Mouse (Mus musculus): ENCODE results near the gene Nptn. TPM values are rescaled to one million over a fixed set of nuclear protein-coding genes. Genes with fewer than 3 reads are reported as not detected.

Nptn gene
- 1,000 to 10,000 TPM in 1 of 2 experiments, 100 to 1,000 TPM in 1; 963 to 1,027 TPM for total RNA-seq (2021)

DNA sequence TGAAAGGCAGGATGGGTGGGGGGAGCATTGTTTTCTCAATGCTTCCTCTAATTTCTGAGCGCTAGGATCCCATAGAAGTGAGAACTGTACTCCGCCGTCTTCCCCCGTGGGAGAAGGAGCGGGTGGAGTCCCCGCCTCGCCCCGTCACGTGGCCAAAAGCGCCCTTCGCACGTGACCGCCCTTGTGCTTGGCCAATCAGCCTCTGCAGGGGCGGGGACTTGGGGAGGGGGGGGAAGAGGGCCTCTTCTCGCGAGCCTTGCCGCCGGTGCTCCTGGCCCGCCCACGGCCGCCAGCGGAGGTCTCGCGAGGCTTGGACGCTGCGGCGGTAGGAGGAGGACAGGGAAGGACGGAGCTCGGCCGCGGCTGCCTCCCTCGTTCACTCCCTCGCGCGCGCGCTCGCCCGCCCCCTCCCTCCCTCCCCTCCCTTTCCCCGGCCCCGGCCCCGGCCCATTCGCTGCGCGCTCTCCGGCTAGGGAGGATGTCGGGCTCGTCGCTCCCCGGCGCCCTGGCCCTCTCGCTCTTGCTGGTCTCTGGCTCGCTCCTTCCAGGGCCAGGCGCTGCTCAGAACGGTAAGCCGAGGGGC lies at the start of gene Nptn:
Gene Nptn (plus strand): TSS at position 283 of the 583 bp plus-strand sequence.
- intact Hi-C loops (cut with DNase I), result loop anchor here (1.0 to 10.0 kb wide), 3 partner anchors 27 to 293 kb away; partner anchors contain the start of gene Cd276
- peak; percentile 96 to 97 for DNase-seq (ENCODE audit: low spot score in 2 of 2)

DNA sequence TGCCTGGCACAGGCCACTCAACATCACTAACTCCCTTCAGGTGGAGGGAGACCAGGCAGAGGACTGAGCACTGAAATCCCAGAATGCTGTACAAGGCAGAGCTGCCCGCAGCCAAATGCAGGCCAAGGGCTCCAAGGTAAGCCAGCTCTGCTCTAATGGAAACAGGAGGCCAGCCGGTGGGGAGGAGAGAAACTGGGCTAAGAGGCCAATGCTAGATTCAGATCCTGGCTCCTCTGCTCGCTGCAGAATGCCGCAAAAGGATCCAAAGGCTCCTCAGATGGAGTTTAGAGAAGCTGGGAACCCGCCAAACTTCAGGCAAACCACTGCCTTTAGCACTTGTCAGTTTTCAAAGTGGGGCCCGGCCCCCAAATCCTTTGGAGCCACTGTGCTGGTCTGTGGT lies 48.7 kb upstream of the Nptn start:
- no peak for DNase-seq (ENCODE audit: low spot score in 2 of 2)
- intact Hi-C loops (cut with DNase I), result no loop called here

DNA sequence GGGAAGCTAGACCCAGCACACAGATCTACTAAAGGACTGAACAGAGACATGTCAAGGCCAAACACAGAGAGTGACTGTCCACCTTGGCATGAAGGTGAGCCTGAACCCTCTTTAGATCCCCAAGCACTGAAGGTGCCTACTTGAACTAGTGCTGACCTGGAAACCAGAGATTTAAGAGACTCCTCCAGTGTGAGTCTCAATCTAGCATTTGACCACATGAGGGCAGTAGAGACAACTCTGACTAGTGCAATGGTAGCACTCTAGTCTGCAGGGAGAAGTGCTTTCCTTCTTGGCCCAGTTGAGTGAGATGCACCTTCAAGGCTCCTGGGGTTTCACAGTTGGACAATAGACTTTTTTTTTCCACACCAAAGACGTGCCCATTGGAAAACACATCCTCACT lies 47.3 kb upstream of the Nptn start:
- DNase-seq (ENCODE audit: low spot score in 2 of 2), result peak in 1 of 2 experiments; percentile 46
- intact Hi-C loops (cut with DNase I), result loop anchor here (1.0 to 5.0 kb wide), 2 partner anchors 204 to 338 kb away; no protein-coding TSS in a partner anchor

DNA sequence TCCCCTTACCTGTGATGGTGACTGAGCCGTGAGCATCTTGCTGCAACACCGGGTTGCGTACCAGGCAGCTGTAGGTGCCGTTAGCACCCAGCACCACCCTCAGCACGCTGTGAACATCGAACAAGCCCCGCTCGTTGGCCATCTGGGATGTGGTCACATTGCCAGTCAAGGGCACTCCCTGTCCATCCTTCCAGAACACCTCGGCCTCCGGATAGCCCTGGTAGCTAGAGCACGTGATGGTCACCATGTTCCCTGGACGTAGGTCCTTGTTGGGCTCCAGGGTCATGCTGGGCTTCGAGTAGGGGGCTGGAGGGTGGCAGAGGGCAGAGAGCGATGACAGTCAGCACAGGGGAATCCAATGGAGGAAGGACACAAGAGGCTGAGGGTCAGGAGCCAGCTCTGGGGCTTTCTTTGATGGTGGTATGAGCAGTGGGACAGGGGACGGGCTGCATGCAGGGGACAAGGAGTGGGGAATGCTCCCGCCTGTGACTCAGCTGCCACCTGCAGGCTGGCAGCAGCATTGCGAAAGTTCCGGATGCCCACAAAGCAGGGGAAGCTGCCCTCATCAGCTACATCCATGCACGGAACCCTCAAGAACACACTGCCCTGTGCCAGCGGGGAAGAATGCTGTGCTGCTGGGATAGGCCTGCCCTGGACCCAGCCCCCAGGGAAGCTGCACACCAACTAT lies 46.4 kb upstream of the Nptn start:
- DNase-seq (ENCODE audit: low spot score in 2 of 2), result no peak
- intact Hi-C loops (cut with DNase I), result loop anchor here (1.0 to 5.0 kb wide), 2 partner anchors 205 to 337 kb away; no protein-coding TSS in a partner anchor

DNA sequence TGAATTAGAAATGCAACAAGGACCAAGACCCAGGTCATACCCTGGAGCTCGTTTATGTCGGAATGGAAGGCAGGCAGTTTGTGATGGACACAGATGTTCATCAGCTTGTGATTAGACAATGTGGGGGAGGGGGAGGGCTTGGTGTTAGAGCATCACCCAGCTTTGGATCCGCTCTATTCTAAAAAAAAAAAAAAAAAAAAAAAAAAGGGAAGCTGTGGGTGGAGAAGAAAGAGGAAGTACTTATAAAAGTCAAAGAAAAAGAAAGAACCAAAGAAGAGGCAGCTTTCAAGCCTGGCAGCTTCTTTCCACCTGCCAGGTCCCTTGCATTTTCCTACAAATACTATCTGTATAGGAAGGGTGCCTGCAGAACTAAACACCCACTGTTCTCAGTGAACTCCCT lies 44.3 kb upstream of the Nptn start:
- intact Hi-C loops (cut with DNase I), result loop anchor here (5.0 kb wide), 1 partner anchor 335 kb away; no protein-coding TSS in a partner anchor
- DNase-seq (ENCODE audit: low spot score in 2 of 2), result no peak

DNA sequence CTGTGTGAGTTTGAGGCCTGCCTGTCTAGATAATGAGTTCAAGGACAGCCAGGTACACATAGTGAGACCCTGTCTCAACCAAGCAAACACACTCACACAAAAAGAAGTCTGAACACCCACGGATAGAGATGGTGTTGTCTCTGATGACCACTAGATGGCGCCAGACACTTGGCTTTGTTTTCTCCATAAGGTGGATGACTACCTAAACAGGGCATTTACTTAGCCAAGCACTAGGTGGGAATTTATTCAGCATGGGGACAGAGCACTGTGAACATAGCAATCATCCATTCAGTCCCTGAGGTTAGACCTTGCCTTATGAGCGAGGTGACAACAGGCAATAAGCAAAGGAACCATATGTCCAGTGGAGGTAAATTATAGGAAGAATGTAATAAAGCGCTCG lies 42.2 kb upstream of the Nptn start:
- intact Hi-C loops (cut with DNase I), result loop anchor here (2.0 to 5.0 kb wide), 3 partner anchors 39 to 332 kb away; no protein-coding TSS in a partner anchor

DNA sequence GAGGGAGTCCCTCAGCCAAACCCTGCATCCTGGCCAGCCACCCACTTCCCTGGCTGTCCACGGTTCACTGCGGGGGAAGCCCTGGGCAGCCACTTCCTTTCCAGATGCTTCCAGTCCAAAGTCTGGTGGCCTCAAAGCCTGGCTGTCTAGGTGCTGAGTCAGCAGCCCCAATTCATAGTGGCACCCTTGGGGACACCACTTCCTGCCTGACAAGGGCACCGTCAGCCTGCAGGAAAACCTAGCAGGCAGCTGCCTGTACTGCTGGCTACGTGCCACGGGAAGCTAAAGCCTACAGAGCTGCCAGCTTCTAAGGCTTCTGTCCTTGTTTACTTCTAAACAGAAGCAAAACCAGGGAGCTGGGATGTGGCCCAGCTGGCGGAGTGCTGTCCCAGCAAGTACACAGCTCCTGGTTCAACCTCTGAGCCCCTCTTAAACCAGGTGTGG lies 40.1 kb upstream of the Nptn start:
- peak; percentile 44 to 65 for DNase-seq (ENCODE audit: low spot score in 2 of 2)
- intact Hi-C loops (cut with DNase I), result loop anchor here (2.0 kb wide), 2 partner anchors 37 to 111 kb away; no protein-coding TSS in a partner anchor

More for the DNA sequence above, 42.2 kb upstream of the Nptn start:
- DNase-seq (ENCODE audit: low spot score in 2 of 2), result no peak

DNA sequence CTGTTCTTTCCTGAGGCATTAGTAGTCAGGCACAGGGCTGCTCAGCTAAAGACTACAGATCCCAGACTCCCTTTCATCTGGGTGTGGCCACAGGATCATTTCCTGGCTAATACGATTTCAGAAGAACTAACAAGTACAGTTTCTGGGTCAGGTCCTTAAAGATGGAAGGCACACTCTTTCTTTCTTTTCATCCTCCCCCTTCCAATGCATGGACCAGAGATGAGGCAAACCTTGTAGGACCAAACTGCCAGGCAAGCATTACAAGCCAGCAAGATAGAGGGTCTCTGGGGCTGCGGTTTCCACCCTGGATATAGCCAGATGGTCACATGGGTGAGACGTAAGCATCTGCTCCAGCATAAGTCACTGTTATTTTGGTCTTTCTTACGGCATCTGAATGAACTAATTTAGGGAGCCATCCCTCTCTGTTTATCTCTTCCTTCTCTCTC lies 37.1 kb upstream of the Nptn start:
- intact Hi-C loops (cut with DNase I), result no loop called here
- DNase-seq (ENCODE audit: low spot score in 2 of 2), result peak; percentile 47 to 55

DNA sequence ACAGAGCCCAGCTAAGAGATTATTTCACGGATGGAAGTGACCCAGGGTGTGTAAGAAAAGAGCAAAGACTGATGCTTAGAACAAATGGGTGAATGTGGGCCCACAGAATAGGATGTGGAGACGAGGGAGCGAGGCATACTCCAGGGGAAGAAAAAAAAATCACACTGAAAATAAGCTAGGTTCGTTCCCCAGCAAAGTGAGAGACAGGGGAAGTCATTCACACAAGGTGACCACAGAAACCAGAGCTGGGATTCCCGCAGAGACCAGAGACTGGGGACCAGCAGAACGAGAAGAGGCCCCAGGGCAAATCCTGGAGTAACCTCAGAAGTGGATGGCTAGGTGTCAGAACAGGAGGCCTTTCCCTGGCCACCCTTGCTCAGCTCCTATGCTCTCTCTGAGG lies 36.6 kb upstream of the Nptn start:
- intact Hi-C loops (cut with DNase I), result no loop called here
- DNase-seq (ENCODE audit: low spot score in 2 of 2), result no peak

DNA sequence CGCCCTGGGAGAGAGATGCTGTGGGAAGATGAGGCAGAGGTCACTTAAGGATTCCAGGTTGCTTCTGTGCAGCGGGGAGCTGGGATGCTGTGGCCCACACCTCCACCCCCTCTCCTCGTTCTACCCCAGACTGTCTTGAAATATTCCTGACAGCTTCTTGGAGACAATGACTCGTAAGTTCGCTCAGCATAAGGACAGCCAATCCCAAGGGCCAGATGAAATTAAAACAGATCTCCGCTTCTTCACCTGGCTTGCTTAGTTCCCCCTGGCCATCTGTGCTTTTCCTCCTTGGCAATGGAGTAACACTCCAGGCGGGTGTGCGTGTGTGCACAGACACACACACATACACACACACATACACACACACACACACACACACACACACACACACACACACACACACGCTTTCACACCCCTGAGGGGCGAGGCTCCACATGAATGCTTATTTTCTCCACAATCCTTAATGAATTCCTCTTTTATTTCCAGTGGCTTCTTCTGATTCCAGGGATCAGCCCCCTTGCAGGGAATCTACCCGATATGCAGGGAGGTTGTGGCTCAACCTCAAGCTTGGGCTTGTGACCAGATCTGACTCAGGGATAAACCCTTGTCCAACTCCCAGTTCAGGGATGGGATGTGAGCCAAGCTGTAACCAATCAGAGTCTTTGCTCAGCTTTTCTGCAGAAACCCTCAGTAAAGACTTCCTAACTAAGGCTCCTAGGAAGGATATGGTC lies 35.2 kb upstream of the Nptn start:
- peak; percentile 50 to 64 for DNase-seq (ENCODE audit: low spot score in 2 of 2)
- intact Hi-C loops (cut with DNase I), result no loop called here

DNA sequence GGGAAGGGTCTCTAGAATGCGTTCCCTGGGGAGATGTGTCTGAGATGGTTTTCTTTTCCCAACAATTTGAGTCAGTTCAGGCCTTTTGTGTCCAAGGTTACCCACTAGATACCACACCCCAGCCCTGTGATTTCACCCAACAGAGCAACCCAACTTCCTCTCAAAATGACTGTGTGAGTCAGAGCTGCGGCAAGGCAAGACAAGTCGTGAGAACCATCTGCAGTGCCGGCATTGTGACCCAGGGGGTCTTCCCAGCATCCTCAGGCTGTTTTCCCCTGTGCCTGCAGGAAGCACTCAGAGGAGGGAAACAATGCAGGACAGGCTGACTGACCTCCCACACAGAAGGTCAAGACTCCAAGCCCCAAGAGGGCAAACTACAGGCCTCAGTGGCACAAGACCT lies 33.1 kb upstream of the Nptn start:
- intact Hi-C loops (cut with DNase I), result no loop called here
- no peak for DNase-seq (ENCODE audit: low spot score in 2 of 2)

DNA sequence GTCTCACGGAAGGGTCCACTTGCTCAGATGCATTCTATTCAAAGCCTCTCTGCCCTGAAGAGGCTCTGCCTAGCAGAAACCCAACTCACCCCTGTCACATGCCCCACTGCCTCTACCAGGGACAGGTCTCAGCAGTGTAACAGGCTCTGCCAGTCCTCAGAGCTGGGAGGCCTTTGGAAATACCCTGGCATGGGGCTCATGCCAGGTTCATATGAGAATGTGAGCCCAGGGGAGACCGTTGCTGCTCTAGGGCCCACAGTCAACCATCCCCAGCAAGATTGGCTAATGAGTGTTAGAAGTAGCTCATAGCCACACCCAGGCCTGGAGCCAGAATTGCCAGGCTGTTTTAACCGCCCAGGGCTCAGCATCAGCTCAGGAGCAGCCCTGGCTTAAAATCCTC lies 32.3 kb upstream of the Nptn start:
- intact Hi-C loops (cut with DNase I), result no loop called here
- no peak for DNase-seq (ENCODE audit: low spot score in 2 of 2)

DNA sequence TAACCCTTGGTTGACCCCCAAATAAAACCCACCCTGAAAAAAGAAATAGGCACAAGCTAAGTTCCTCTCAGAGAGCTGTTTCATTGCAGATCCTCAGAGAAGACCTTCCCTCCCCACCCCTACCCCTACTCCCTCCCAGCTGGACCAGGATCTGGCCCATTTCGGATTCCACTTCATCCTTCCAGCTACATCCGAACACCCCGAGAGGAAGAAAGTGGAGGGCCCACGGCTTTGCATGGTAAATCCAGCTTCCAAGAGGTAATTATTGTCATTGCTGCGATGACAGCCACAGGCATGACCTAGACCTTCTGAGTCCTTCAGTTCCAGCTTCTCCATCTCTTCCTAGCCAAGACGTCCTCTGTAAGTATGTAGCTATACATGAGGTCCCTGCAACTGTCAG lies 31.1 kb upstream of the Nptn start:
- intact Hi-C loops (cut with DNase I), result no loop called here
- DNase-seq (ENCODE audit: low spot score in 2 of 2), result no peak

DNA sequence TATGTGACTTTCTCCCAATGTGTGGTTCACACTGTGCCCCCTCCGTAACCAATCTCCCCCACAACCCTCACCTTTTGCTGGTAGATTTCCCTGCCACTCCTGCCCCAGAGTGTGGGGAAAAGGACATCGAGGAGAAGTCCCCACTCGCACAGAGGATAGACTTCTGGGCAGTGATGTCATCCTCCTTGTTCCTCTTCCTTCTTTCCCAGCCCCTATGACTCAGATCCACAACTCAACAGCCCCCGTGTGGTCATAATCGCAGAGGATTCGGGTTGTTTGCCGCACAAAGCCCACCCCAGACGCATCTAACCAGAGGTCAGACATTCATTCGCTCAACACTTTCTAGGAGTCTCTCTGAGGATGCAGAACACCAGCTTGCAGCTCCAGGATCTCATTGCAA lies 30.0 kb upstream of the Nptn start:
- DNase-seq (ENCODE audit: low spot score in 2 of 2), result no peak
- intact Hi-C loops (cut with DNase I), result no loop called here

DNA sequence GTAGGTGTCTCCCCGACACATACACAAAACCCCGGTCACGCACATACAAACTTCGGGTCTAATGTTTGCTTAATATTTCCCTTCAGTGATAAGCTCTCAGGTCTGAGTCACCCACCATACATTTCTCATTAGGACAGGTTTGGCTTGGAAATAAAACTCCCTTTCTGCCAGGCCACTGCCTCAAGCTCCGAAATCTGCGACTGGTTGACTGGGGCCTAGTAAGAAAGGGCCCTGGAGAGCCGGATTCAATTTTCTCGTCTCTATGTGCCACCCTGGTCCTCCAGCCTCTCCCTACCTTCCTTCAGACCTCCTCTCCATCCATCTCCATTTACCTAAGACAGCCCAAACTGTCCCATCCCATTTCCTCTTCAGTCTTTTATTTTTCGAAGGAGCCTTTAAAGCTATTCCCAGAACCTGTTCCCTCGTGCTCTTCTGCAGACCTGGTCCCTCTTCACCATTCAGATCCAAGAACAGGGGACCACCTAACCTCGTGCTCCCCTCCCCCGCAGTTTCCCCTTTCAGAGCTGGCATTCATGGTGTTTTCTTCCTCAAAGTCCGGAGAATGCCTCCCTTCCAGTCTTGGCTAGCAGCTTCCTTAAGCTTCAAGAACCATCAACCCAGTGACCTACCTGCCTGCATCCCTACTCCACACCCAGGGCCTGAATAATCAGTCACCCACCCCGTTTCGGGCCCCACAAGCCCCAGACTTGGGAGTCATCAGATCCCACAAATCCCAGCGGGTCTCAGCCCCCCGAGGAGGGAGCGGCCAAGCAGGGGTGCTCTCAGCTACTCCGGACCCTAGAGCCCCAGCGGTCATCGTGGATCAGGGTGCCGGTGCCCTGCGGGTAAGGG lies 27.8 kb upstream of the Nptn start:
- intact Hi-C loops (cut with DNase I), result no loop called here
- no peak for DNase-seq (ENCODE audit: low spot score in 2 of 2)

DNA sequence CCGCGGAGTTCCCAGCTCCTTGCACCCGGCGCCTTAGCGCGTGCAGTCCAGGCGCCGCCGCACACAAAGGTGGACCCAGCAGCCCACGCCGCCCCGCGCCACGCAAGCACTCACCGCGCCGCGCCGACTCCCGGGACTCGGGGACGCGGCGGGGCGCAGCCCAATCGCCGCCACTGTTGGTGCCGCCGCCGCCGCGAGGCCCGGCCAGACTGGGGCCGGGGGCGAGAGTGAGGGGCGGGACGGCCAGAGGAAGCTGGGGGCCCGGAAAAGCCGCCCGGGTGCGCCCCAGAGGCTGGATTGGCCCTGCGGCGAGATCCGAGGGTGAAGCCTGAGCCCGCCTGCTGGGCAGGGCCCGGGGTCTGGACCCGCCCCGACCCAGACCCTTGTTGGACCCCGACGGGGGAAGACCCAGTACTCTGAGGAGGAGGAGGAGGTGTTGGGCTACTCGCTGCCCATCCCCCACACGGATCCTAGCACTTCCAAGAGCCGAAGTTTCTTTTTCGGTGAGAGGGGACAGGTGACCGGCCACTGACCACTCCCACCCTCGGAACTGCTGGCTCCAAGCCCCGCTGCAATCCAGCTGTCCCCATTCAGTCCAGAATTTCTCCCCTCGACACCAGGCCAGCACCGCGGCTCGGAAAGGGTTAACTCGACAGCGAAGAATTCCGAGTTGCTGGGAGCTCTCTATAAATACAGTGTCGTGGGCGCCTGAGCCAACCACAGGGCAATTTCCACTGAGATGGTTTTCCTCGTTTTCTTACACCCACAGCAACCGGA lies 26.9 kb upstream of the Nptn start, which contains the start of gene Cd276:
Gene Cd276 (minus strand): TSS at position 530 of the 777 bp plus-strand sequence.
- intact Hi-C loops (cut with DNase I), result loop anchor here (1.0 kb wide), 1 partner anchor 27 kb away; the partner anchor contains the start of gene Nptn
- DNase-seq (ENCODE audit: low spot score in 2 of 2), result peak; percentile 77 to 78

DNA sequence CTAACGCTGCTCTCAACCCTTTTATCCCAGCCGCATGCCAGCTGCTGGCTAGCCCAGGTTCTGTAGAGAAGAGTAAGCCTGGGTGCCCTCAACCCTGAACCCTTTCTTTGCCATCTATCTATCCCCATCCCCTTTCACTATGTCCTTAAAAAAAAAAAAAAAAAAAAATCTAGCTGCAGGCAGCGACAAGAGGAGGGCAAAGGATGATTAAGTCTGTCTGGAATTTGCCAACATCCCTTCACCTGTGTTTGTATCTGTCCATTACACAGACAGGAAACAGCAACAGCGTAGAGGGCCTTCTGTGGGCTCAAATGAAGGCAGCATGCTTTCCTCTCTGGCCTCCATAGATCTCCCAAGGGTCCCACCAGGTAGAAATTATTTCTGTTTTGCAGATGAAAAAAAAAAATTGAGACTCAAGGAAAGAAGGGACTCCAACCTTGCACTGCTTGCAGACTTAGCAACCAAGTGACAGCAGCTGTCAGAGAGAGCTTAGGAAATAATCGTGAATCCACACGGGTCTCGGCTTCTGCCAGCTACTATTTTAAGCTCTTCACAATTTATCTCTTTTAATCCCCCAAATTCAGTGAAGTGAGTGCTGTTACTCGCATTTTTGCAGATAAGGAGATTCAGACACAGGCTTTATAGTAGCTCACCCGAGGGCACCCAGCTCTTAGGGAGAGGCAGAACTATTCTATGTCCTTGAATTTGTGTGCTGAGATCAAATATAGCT lies 26.2 kb upstream of the Nptn start:
- intact Hi-C loops (cut with DNase I), result loop anchor here (1.0 kb wide), 1 partner anchor 26 kb away; the partner anchor contains the start of gene Nptn
- no peak for DNase-seq (ENCODE audit: low spot score in 2 of 2)

DNA sequence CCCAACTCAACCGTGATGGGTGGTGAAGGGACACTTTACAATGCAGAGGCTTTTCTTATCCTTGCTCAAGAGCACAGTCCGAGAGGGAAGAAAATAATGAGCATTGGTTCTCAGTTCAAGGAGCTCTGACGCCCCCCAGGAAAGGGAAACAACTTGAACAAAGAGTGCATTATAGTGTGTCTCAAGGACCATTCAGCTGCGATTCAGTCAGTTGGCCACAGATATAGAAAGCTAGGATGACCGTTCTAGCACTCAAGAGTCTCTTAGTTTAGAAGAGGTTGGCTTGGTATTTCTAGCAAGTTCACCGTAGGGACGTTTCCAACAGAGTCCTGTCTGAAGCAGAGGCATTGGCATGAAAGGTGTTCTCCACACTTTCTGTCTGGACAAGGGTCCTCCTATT lies 25.4 kb upstream of the Nptn start:
- no peak for DNase-seq (ENCODE audit: low spot score in 2 of 2)
- intact Hi-C loops (cut with DNase I), result no loop called here
